Mouse (Mus musculus) midbrain, embryonic 13.5 days (tissue): ENCODE measurements around the gene Bet1l. TPM values are rescaled to one million over a fixed set of nuclear protein-coding genes. Genes with fewer than 3 reads are reported as not detected.
A peak's percentile ranks its signal among the peaks of the same experiment; 100 is the strongest.

Source experiments
- ATAC-seq: fragments of 200-750 bp; cut with Nextera tagmentation; 2 replicates; pipeline ENCODE4 v1.8.0; 2017; ENCODE audit warnings: mild to moderate bottlenecking, moderate TSS enrichment, moderate library complexity
- H3K27ac ChIP-seq: fragments of 300-500 bp; sonication (generic); 2 replicates; pipeline ENCODE4 v1.5.1; 2015; ENCODE audit warnings: inconsistent platforms, mild to moderate bottlenecking, moderate library complexity
- H3K27me3 ChIP-seq: fragments of 300-500 bp; sonication (generic); 2 replicates; pipeline ENCODE4 v1.6.1; 2015; ENCODE audit warnings: mild to moderate bottlenecking, inconsistent platforms
- H3K36me3 ChIP-seq: fragments of 300-500 bp; sonication (generic); 2 replicates; pipeline ENCODE4 v1.6.1; 2015; ENCODE audit warnings: mild to moderate bottlenecking, inconsistent platforms
- H3K4me1 ChIP-seq: fragments of 300-500 bp; sonication (generic); replicated peaks from 2 replicates; pipeline ENCODE4 v1.6.1; 2015; ENCODE audit warnings: inconsistent platforms
- H3K4me2 ChIP-seq: fragments of 300-500 bp; sonication (generic); replicated peaks from 2 replicates; pipeline ENCODE4 v1.6.1; 2015; ENCODE audit warnings: moderate library complexity, mild to moderate bottlenecking, inconsistent platforms
- H3K4me3 ChIP-seq: fragments of 300-500 bp; sonication (generic); replicated peaks from 2 replicates; pipeline ENCODE4 v1.5.1; 2015; ENCODE audit warnings: mild to moderate bottlenecking, inconsistent platforms
- H3K9ac ChIP-seq: fragments of 300-500 bp; sonication (generic); replicated peaks from 2 replicates; pipeline ENCODE4 v1.6.1; 2015; ENCODE audit warnings: mild to moderate bottlenecking, inconsistent platforms
- H3K9me3 ChIP-seq: fragments of 300-500 bp; sonication (generic); 2 replicates; pipeline ENCODE4 v1.6.1; 2016; ENCODE audit warnings: mild to moderate bottlenecking, inconsistent platforms
- WGBS: fragments of 180-500 bp; shearing (Covaris S2); methylation state at CpG from one replicate; pipeline ENCODE4 v1.1.7; 2015; 5-methylcytosine and 5-hydroxymethylcytosine counted together
- polyA plus RNA-seq: library from polyadenylated mRNA; unstranded; fragments of >200 nt; fragmentation: Nextera tagmentation; extraction: Ambion mirVana; gene quantifications from 2 replicates; pipeline ENCODE4 v1.2.1, GENCODE M21; 2015

Gene Bet1l
- polyA plus RNA-seq, 1 experiment from 2014 or later = 38.0 TPM

GRCm38 (mm10) chr7:140855860-140856784, 1.3 kb downstream of the Bet1l start, which contains the start of gene Gm45785:
Gene Gm45785, minus strand, starts transcription at chr7:140856331.
- H3K9me3 ChIP-seq = no peaks in the 10 kb centered on the region
- WGBS = 1% methylated on average over 51 of the region's 51 CpGs
- no peaks in the 10 kb centered on the region for H3K27me3 ChIP-seq
- H3K9ac ChIP-seq = peak within 1 kb of the TSS; percentile 94
- peak; percentile 85 for ATAC-seq
- peak within 1 kb of the TSS; percentile 88 for H3K4me3 ChIP-seq
- peaks cover 40% of the 10 kb centered on the region for H3K4me1 ChIP-seq
- H3K36me3 ChIP-seq = peaks cover 60% of the 10 kb centered on the region
- peak within 1 kb of the TSS; percentile 90 for H3K27ac ChIP-seq
- peak within 1 kb of the TSS; percentile 94 for H3K4me2 ChIP-seq

GRCm38 (mm10) chr7:140855181-140855580, 2.2 kb downstream of the Bet1l start:
- Histone ChIP-seq H3K4me3 (peak overlapping the region; percentile 88), H3K9me3 (no peaks in the 10 kb centered on the region), H3K4me2 (peak overlapping the region; percentile 94), H3K27ac (no peak overlapping the region), H3K4me1 (peaks cover 38% of the 10 kb centered on the region), H3K27me3 (no peaks in the 10 kb centered on the region), H3K36me3 (peaks cover 51% of the 10 kb centered on the region), H3K9ac (peak overlapping the region; percentile 94)
- 78% methylated on average over 9 of the region's 9 CpGs for WGBS
- ATAC-seq = no peak

GRCm38 (mm10) chr7:140854483-140854882, 2.9 kb downstream of the Bet1l start:
- no peak for ATAC-seq
- no peaks in the 10 kb centered on the region for H3K9me3 ChIP-seq
- peaks cover 31% of the 10 kb centered on the region for H3K4me1 ChIP-seq
- WGBS = 91% methylated on average over 18 of the region's 18 CpGs
- H3K27me3 ChIP-seq = no peaks in the 10 kb centered on the region
- 0 out of 2 replicates have a peak overlapping the region, but pooled peaks have one; percentile 88 for H3K4me3 ChIP-seq
- no peak overlapping the region for H3K9ac ChIP-seq
- H3K27ac ChIP-seq = no peak overlapping the region
- H3K36me3 ChIP-seq = peaks cover 44% of the 10 kb centered on the region
- no peak overlapping the region for H3K4me2 ChIP-seq

- H3K36me3 ChIP-seq = peaks cover 35% of the 10 kb centered on the region
- no peak overlapping the region for H3K9ac ChIP-seq
- H3K27ac ChIP-seq = no peak overlapping the region
- H3K4me1 ChIP-seq = peaks cover 20% of the 10 kb centered on the region
- H3K9me3 ChIP-seq = no peaks in the 10 kb centered on the region
- H3K4me3 ChIP-seq = no peak overlapping the region
- H3K4me2 ChIP-seq = no peak overlapping the region
- no peaks in the 10 kb centered on the region for H3K27me3 ChIP-seq
- 90% methylated on average over 9 of the region's 9 CpGs for WGBS
- no peak for ATAC-seq
Observed at GRCm38 (mm10) chr7:140853386-140853785, 4.0 kb downstream of the Bet1l start.

- no peak for ATAC-seq
- Histone ChIP-seq H3K36me3 (peaks cover 35% of the 10 kb centered on the region), H3K9ac (no peak overlapping the region), H3K4me1 (peaks cover 12% of the 10 kb centered on the region), H3K27me3 (peaks cover 4% of the 10 kb centered on the region), H3K27ac (no peak overlapping the region), H3K4me2 (no peak overlapping the region), H3K4me3 (no peak overlapping the region), H3K9me3 (no peaks in the 10 kb centered on the region)
- WGBS = 98% methylated on average over 4 of the region's 4 CpGs
Observed at GRCm38 (mm10) chr7:140851916-140852315, 5.5 kb downstream of the Bet1l start.

GRCm38 (mm10) chr7:140848591-140848990, 8.8 kb downstream of the Bet1l start:
- Histone ChIP-seq H3K9ac (no peak overlapping the region), H3K27ac (no peak overlapping the region), H3K4me2 (no peak overlapping the region), H3K36me3 (peaks cover 24% of the 10 kb centered on the region), H3K9me3 (no peaks in the 10 kb centered on the region), H3K27me3 (peaks cover 7% of the 10 kb centered on the region), H3K4me1 (no peaks in the 10 kb centered on the region), H3K4me3 (no peak overlapping the region)
- 94% methylated on average over 10 of the region's 10 CpGs for WGBS
- ATAC-seq = no peak

GRCm38 (mm10) chr7:140847755-140848580, 9.4 kb downstream of the Bet1l start, which contains the start of gene Odf3:
Gene Odf3, plus strand, starts transcription at chr7:140847805.
- Histone ChIP-seq H3K4me3 (no peak within 1 kb of the TSS), H3K36me3 (peaks cover 18% of the 10 kb centered on the region), H3K9ac (no peak within 1 kb of the TSS), H3K4me1 (no peaks in the 10 kb centered on the region), H3K27ac (no peak within 1 kb of the TSS), H3K9me3 (no peaks in the 10 kb centered on the region), H3K27me3 (peaks cover 14% of the 10 kb centered on the region), H3K4me2 (no peak within 1 kb of the TSS)
- WGBS = 76% methylated on average over 11 of the region's 11 CpGs
- ATAC-seq = no peak

GRCm38 (mm10) chr7:140846676-140847075, 10.7 kb downstream of the Bet1l start:
- 85% methylated on average over 10 of the region's 10 CpGs for WGBS
- H3K4me2 ChIP-seq = no peak overlapping the region
- H3K4me3 ChIP-seq = no peak overlapping the region
- H3K27ac ChIP-seq = no peak overlapping the region
- H3K9me3 ChIP-seq = no peaks in the 10 kb centered on the region
- peaks cover 25% of the 10 kb centered on the region for H3K27me3 ChIP-seq
- no peak overlapping the region for H3K9ac ChIP-seq
- no peaks in the 10 kb centered on the region for H3K4me1 ChIP-seq
- ATAC-seq = no peak
- H3K36me3 ChIP-seq = peaks cover 5% of the 10 kb centered on the region

- ATAC-seq = 0 out of 2 replicates have a peak, but pooled peaks have one; percentile 2
- Histone ChIP-seq H3K9ac (no peak overlapping the region), H3K36me3 (no peaks in the 10 kb centered on the region), H3K4me2 (no peak overlapping the region), H3K9me3 (no peaks in the 10 kb centered on the region), H3K27me3 (peaks cover 33% of the 10 kb centered on the region), H3K4me1 (no peaks in the 10 kb centered on the region), H3K4me3 (no peak overlapping the region), H3K27ac (no peak overlapping the region)
- WGBS = 61% methylated on average over 4 of the region's 4 CpGs
Observed at GRCm38 (mm10) chr7:140845683-140846082, 11.7 kb downstream of the Bet1l start.

GRCm38 (mm10) chr7:140844905-140845665, 12.3 kb downstream of the Bet1l start, which contains the start of gene Scgb1c1:
Gene Scgb1c1, plus strand, starts transcription at chr7:140845547.
- no peaks in the 10 kb centered on the region for H3K9me3 ChIP-seq
- no peak within 1 kb of the TSS for H3K27ac ChIP-seq
- no peaks in the 10 kb centered on the region for H3K4me1 ChIP-seq
- H3K4me3 ChIP-seq = no peak within 1 kb of the TSS
- 34% methylated on average over 14 of the region's 14 CpGs for WGBS
- 0 out of 2 replicates have a peak within 1 kb of the TSS, but pooled peaks have one; percentile 3 for H3K9ac ChIP-seq
- no peaks in the 10 kb centered on the region for H3K36me3 ChIP-seq
- H3K27me3 ChIP-seq = peaks cover 37% of the 10 kb centered on the region
- ATAC-seq = peak; percentile 92
- no peak within 1 kb of the TSS for H3K4me2 ChIP-seq

- Histone ChIP-seq H3K4me2 (no peak overlapping the region), H3K36me3 (no peaks in the 10 kb centered on the region), H3K4me1 (no peaks in the 10 kb centered on the region), H3K9ac (no peak overlapping the region), H3K27ac (no peak overlapping the region), H3K4me3 (no peak overlapping the region), H3K27me3 (peaks cover 41% of the 10 kb centered on the region), H3K9me3 (no peaks in the 10 kb centered on the region)
- WGBS = 82% methylated on average over 7 of the region's 7 CpGs
- ATAC-seq = no peak
Observed at GRCm38 (mm10) chr7:140843806-140844205, 13.6 kb downstream of the Bet1l start.
